Mouse (Mus musculus): ENCODE data around the gene Clp1.

DNA sequence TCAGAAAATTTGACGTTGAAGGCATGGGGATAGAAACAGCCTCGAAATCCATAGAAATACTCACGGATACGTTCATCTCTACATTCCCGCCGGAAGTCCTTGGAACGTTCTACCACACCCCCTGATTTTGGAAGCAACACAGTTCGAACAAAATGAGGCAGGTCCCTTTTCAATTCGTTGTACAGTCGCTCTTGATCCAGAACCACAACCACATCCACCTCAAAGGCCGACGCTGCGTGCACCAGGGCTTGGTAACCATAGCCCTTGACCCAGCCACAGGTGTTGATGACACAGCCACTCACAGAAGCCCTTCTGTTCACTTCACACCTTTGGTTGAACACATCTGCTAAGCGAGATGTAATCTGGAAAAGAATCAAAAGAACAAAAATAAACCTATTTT is 3.3 kb downstream of the Clp1 start:
- TF ChIP-seq CTCF (IDR thresholded peaks at IDR 0.05) (no peak), EP300 (IDR thresholded peaks at IDR 0.05) (no peak)

All from lung, postnatal 0 days (tissue).